Mouse (Mus musculus) frontal cortex, adult (tissue): ENCODE measurements at regions not wholly inside any gene's neighbourhood (a gene's known extent, or its start where the extent isn't known, plus 50 kb on each side); places are given as distances from the start of the nearest gene placed in this dataset.

Source experiments
- ATAC-seq: cut with Nextera tagmentation; 2 replicates; pipeline ENCODE4 v1.9.2; 2017; ENCODE audit warnings: mild to moderate bottlenecking, moderate library complexity, mixed read lengths; ENCODE audit not compliant: low TSS enrichment

GRCm38 (mm10) chr17:76327371-76327770, 775.6 kb upstream of the Fam98a start:
- no peak for ATAC-seq

DNA sequence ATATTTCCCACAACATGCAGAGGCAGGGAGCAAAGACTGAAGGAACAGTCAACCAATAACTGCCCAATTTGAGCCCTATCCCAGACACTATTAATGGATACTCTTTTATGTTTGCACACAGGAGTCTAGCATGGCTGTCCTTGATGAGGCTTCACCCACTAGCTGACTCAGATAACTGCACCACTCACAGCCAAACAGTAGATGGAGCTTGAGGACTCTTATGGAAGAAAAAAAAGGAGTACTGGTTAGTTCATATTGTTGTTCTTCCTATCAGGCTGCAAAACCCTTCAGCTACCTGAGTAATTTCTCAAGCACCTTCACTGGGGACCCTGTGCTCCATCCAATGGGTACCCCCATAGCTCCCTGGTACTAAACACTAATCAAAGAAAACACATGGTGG, 742.9 kb upstream of the Fam98a start:
- ATAC-seq = peak; percentile 88
